Mouse (Mus musculus) forebrain, embryonic 16.5 days (tissue): ENCODE measurements at regions not wholly inside any gene's neighbourhood (a gene's known extent, or its start where the extent isn't known, plus 50 kb on each side); places are given as distances from the start of the nearest gene placed in this dataset.

ENCODE experiments used
- ATAC-seq: fragments of 200-750 bp; cut with Nextera tagmentation; 2 replicates; pipeline ENCODE4 v1.8.0; 2017; ENCODE audit warnings: mild to moderate bottlenecking, moderate library complexity
- H3K27ac ChIP-seq: fragments of 300-500 bp; sonication (generic); 2 replicates; pipeline ENCODE4 v1.5.1; 2014; ENCODE audit warnings: low read length, control low read depth
- H3K27me3 ChIP-seq: fragments of 300-500 bp; sonication (generic); replicated peaks from 2 replicates; pipeline ENCODE4 v1.6.1; 2014; ENCODE audit warnings: low read length; ENCODE audit not compliant: control insufficient read depth, insufficient read depth
- H3K36me3 ChIP-seq: fragments of 300-500 bp; sonication (generic); 2 replicates; pipeline ENCODE4 v1.6.1; 2014; ENCODE audit not compliant: control insufficient read depth, insufficient read depth
- H3K4me1 ChIP-seq: fragments of 300-500 bp; sonication (generic); replicated peaks from 2 replicates; pipeline ENCODE4 v1.6.1; 2014; ENCODE audit warnings: low read length; ENCODE audit not compliant: control insufficient read depth, insufficient read depth
- H3K4me2 ChIP-seq: fragments of 300-500 bp; sonication (generic); 2 replicates; pipeline ENCODE4 v1.6.1; 2014; ENCODE audit warnings: mild to moderate bottlenecking, low read length, control low read depth
- H3K4me3 ChIP-seq: fragments of 300-500 bp; sonication (generic); replicated peaks from 2 replicates; pipeline ENCODE4 v1.5.1; 2014; ENCODE audit warnings: mild to moderate bottlenecking, low read length, control low read depth
- H3K9ac ChIP-seq: fragments of 300-500 bp; sonication (generic); replicated peaks from 2 replicates; pipeline ENCODE4 v1.6.1; 2014; ENCODE audit warnings: low read depth, low read length, control low read depth
- H3K9me3 ChIP-seq: fragments of 300-500 bp; sonication (generic); 2 replicates; pipeline ENCODE4 v1.6.1; 2016; ENCODE audit warnings: low read length; ENCODE audit not compliant: control insufficient read depth
- whole genome bisulfite sequencing: fragments of 180-500 bp; shearing (Covaris S2); extraction: QIAGEN DNeasy Blood & Tissue Kit; methylation state at CpG from one replicate; pipeline ENCODE4 v1.1.7; 2014; 5-methylcytosine and 5-hydroxymethylcytosine counted together

- no peak overlapping the region for H3K27ac ChIP-seq
- H3K9me3 ChIP-seq = no peaks in the 10 kb centered on the region
- H3K4me3 ChIP-seq = no peak overlapping the region
- WGBS = 86% methylated on average over 5 of the region's 5 CpGs
- H3K4me2 ChIP-seq = no peak overlapping the region
- no peaks in the 10 kb centered on the region for H3K27me3 ChIP-seq
- peaks cover 4% of the 10 kb centered on the region; the same call in 1 of the 2 replicates for H3K4me1 ChIP-seq
- no peak for ATAC-seq
- H3K36me3 ChIP-seq = no peaks in the 10 kb centered on the region
- no peak overlapping the region for H3K9ac ChIP-seq
These were observed 186.5 kb downstream of the Snx10 start for GRCm38 (mm10) chr6:51710153-51710552.

GRCm38 (mm10) chr6:51710926-51711615 is 187.4 kb downstream of the Snx10 start:
- no peak for ATAC-seq
- H3K27ac ChIP-seq = no peak overlapping the region
- WGBS = 86% methylated on average over 15 of the region's 15 CpGs
- no peaks in the 10 kb centered on the region for H3K36me3 ChIP-seq
- no peaks in the 10 kb centered on the region for H3K9me3 ChIP-seq
- peaks cover 4% of the 10 kb centered on the region; the same call in 1 of the 2 replicates for H3K4me1 ChIP-seq
- H3K4me2 ChIP-seq = no peak overlapping the region
- H3K4me3 ChIP-seq = no peak overlapping the region
- no peak overlapping the region for H3K9ac ChIP-seq
- no peaks in the 10 kb centered on the region for H3K27me3 ChIP-seq

GRCm38 (mm10) chr6:51711616-51711970 is 187.9 kb downstream of the Snx10 start:
- H3K4me3 ChIP-seq = no peak overlapping the region
- 89% methylated on average over 7 of the region's 7 CpGs for WGBS
- no peaks in the 10 kb centered on the region for H3K36me3 ChIP-seq
- no peaks in the 10 kb centered on the region for H3K27me3 ChIP-seq
- peaks cover 4% of the 10 kb centered on the region; the same call in 1 of the 2 replicates for H3K4me1 ChIP-seq
- ATAC-seq = no peak
- H3K9me3 ChIP-seq = no peaks in the 10 kb centered on the region
- no peak overlapping the region for H3K9ac ChIP-seq
- H3K27ac ChIP-seq = no peak overlapping the region
- H3K4me2 ChIP-seq = no peak overlapping the region

GRCm38 (mm10) chr6:51715158-51715840 is 191.6 kb downstream of the Snx10 start:
- H3K27ac ChIP-seq = no peak overlapping the region
- WGBS = 45% methylated on average over 8 of the region's 8 CpGs
- H3K4me1 ChIP-seq = no peaks in the 10 kb centered on the region
- no peak overlapping the region for H3K9ac ChIP-seq
- ATAC-seq = no peak
- no peaks in the 10 kb centered on the region for H3K27me3 ChIP-seq
- no peak overlapping the region for H3K4me3 ChIP-seq
- no peak overlapping the region for H3K4me2 ChIP-seq
- H3K36me3 ChIP-seq = no peaks in the 10 kb centered on the region
- H3K9me3 ChIP-seq = no peaks in the 10 kb centered on the region

- whole genome bisulfite sequencing = 85% methylated on average over 7 of the region's 7 CpGs
- Histone ChIP-seq H3K4me1 (no peaks in the 10 kb centered on the region), H3K4me3 (no peak overlapping the region), H3K36me3 (no peaks in the 10 kb centered on the region), H3K9ac (no peak overlapping the region), H3K27ac (no peak overlapping the region), H3K27me3 (no peaks in the 10 kb centered on the region), H3K4me2 (no peak overlapping the region), H3K9me3 (no peaks in the 10 kb centered on the region)
- ATAC-seq = no peak
These were observed 193.7 kb downstream of the Snx10 start for GRCm38 (mm10) chr6:51717386-51717785.

- Histone ChIP-seq H3K9ac (no peak overlapping the region), H3K9me3 (no peaks in the 10 kb centered on the region), H3K4me3 (no peak overlapping the region), H3K27ac (no peak overlapping the region), H3K36me3 (no peaks in the 10 kb centered on the region), H3K4me1 (no peaks in the 10 kb centered on the region), H3K4me2 (no peak overlapping the region), H3K27me3 (no peaks in the 10 kb centered on the region)
- ATAC-seq = no peak
- WGBS = 77% methylated on average over 7 of the region's 7 CpGs
These were observed 197.0 kb downstream of the Snx10 start for GRCm38 (mm10) chr6:51720705-51721104.

- Histone ChIP-seq H3K27ac (no peak overlapping the region), H3K4me2 (no peak overlapping the region), H3K9me3 (no peaks in the 10 kb centered on the region), H3K27me3 (no peaks in the 10 kb centered on the region), H3K4me3 (no peak overlapping the region), H3K36me3 (no peaks in the 10 kb centered on the region), H3K9ac (no peak overlapping the region), H3K4me1 (peaks cover 3% of the 10 kb centered on the region; the same call in 1 of the 2 replicates)
- 44% methylated on average over 4 of the region's 4 CpGs for WGBS
- ATAC-seq = no peak
These were observed 199.4 kb downstream of the Snx10 start for GRCm38 (mm10) chr6:51723053-51723452.

- H3K27me3 ChIP-seq = no peaks in the 10 kb centered on the region
- H3K4me2 ChIP-seq = no peak overlapping the region
- no peaks in the 10 kb centered on the region for H3K9me3 ChIP-seq
- ATAC-seq = 0 out of 2 replicates have a peak, but pooled peaks have one; percentile 19
- H3K36me3 ChIP-seq = no peaks in the 10 kb centered on the region
- H3K4me1 ChIP-seq = peaks cover 29% of the 10 kb centered on the region
- H3K9ac ChIP-seq = no peak overlapping the region
- no peak overlapping the region for H3K4me3 ChIP-seq
- 66% methylated on average over 8 of the region's 8 CpGs for WGBS
- H3K27ac ChIP-seq = 0 out of 2 replicates have a peak overlapping the region, but pooled peaks have one; percentile 26
These were observed 203.5 kb downstream of the Snx10 start for GRCm38 (mm10) chr6:51727191-51727590.

GRCm38 (mm10) chr6:51728816-51729562 is 205.3 kb downstream of the Snx10 start:
- H3K4me1 ChIP-seq = peaks cover 39% of the 10 kb centered on the region
- no peaks in the 10 kb centered on the region for H3K27me3 ChIP-seq
- H3K4me3 ChIP-seq = no peak overlapping the region
- no peaks in the 10 kb centered on the region for H3K36me3 ChIP-seq
- no peak overlapping the region for H3K4me2 ChIP-seq
- ATAC-seq = 0 out of 2 replicates have a peak, but pooled peaks have one; percentile 31
- H3K9me3 ChIP-seq = no peaks in the 10 kb centered on the region
- H3K27ac ChIP-seq = peak overlapping the region; percentile 74
- 46% methylated on average over 10 of the region's 10 CpGs for WGBS
- H3K9ac ChIP-seq = no peak overlapping the region
